Mouse (Mus musculus) CD8-positive naive resting alpha-beta T cell, adult 2 months (primary cell): ENCODE results near the gene Anapc11.
"Not testable (repeated sequence)": the region's sequence is repeated elsewhere in the genome, so short reads cannot be mapped to it uniquely, and the experiment has no call there.

Experiments used
- DNase-seq, 2 experiments: peaks; one replicate each; pipeline ENCODE4 v3.0.0; 2022; ENCODE audit warnings: low read depth in 2 of 2, low spot score in 2 of 2

Gene Anapc11

GRCm38 (mm10) chr11:120598283-120598989 is at the start of gene Anapc11, which contains the start of gene Alyref:
Gene Anapc11 (plus strand): TSS chr11:120598421.
Gene Alyref (minus strand): TSS chr11:120598365.
- peak; percentile 86 to 87 for DNase-seq

- DNase-seq, result no peak
Observed at GRCm38 (mm10) chr11:120548786-120549167, 49.4 kb upstream of the Anapc11 start.

GRCm38 (mm10) chr11:120549168-120549945 is 48.9 kb upstream of the Anapc11 start, which contains the start of gene Mcrip1:
Gene Mcrip1 (minus strand): TSS chr11:120549727.
- DNase-seq, result peak; percentile 85 to 90

- DNase-seq, result no peak
Observed at GRCm38 (mm10) chr11:120549986-120550809, 48.0 kb upstream of the Anapc11 start.

GRCm38 (mm10) chr11:120550810-120551440 is 47.3 kb upstream of the Anapc11 start, which contains the start of gene Ppp1r27:
Gene Ppp1r27 (minus strand): TSS chr11:120551132.
- DNase-seq, result no peak

GRCm38 (mm10) chr11:120552736-120553135 is 45.5 kb upstream of the Anapc11 start:
- no peak for DNase-seq

- no peak for DNase-seq
Observed at GRCm38 (mm10) chr11:120554834-120555233, 43.4 kb upstream of the Anapc11 start.

GRCm38 (mm10) chr11:120555260-120555659 is 43.0 kb upstream of the Anapc11 start:
- DNase-seq, result no peak

- DNase-seq, result not testable (repeated sequence)
Observed at GRCm38 (mm10) chr11:120558843-120559242, 39.4 kb upstream of the Anapc11 start.

- no peak for DNase-seq
Observed at GRCm38 (mm10) chr11:120560952-120561728, 37.1 kb upstream of the Anapc11 start.

- no peak for DNase-seq
Observed at GRCm38 (mm10) chr11:120562949-120563348, 35.3 kb upstream of the Anapc11 start.

- DNase-seq, result no peak
Observed at GRCm38 (mm10) chr11:120565114-120565513, 33.1 kb upstream of the Anapc11 start.

GRCm38 (mm10) chr11:120568324-120568723 is 29.9 kb upstream of the Anapc11 start:
- no peak for DNase-seq

GRCm38 (mm10) chr11:120571122-120571521 is 27.1 kb upstream of the Anapc11 start:
- DNase-seq, result no peak

- no peak for DNase-seq
Observed at GRCm38 (mm10) chr11:120571754-120572416, 26.3 kb upstream of the Anapc11 start.

- no peak for DNase-seq
Observed at GRCm38 (mm10) chr11:120572417-120572751, 25.8 kb upstream of the Anapc11 start.

GRCm38 (mm10) chr11:120572752-120573584 is 25.3 kb upstream of the Anapc11 start, which contains the start of gene P4hb:
Gene P4hb (minus strand): TSS chr11:120573253.
- DNase-seq, result peak; percentile 97 to 98

GRCm38 (mm10) chr11:120573585-120574277 is 24.5 kb upstream of the Anapc11 start:
- DNase-seq, result no peak
